Mouse (Mus musculus) neural tube, embryonic 12.5 days (tissue): ENCODE results near the gene Selenoi. TPM values are rescaled to one million over a fixed set of nuclear protein-coding genes. Genes with fewer than 3 reads are reported as not detected.

Experiments
- ATAC-seq: fragments of 200-750 bp; cut with Nextera tagmentation; 2 replicates; pipeline ENCODE4 v1.8.0; 2017; ENCODE audit warnings: low read depth, mild to moderate bottlenecking, moderate TSS enrichment, moderate library complexity; ENCODE audit not compliant: low FRiP score
- H3K27ac ChIP-seq: fragments of 300-500 bp; sonication (generic); 2 replicates; pipeline ENCODE4 v1.5.1; 2016
- H3K27me3 ChIP-seq: fragments of 300-500 bp; sonication (generic); replicated peaks from 2 replicates; pipeline ENCODE4 v1.6.1; 2016; ENCODE audit warnings: mild to moderate bottlenecking
- H3K36me3 ChIP-seq: fragments of 300-500 bp; sonication (generic); 2 replicates; pipeline ENCODE4 v1.6.1; 2016; ENCODE audit warnings: mild to moderate bottlenecking
- H3K4me1 ChIP-seq: fragments of 300-500 bp; sonication (generic); 2 replicates; pipeline ENCODE4 v1.6.1; 2016
- H3K4me2 ChIP-seq: fragments of 300-500 bp; sonication (generic); replicated peaks from 2 replicates; pipeline ENCODE4 v1.6.1; 2016; ENCODE audit warnings: mild to moderate bottlenecking
- H3K4me3 ChIP-seq: fragments of 300-500 bp; sonication (generic); 2 replicates; pipeline ENCODE4 v1.5.1; 2016
- H3K9ac ChIP-seq: fragments of 300-500 bp; sonication (generic); 2 replicates; pipeline ENCODE4 v1.6.1; 2016; ENCODE audit warnings: mild to moderate bottlenecking
- H3K9me3 ChIP-seq: fragments of 300-500 bp; sonication (generic); 2 replicates; pipeline ENCODE4 v1.6.1; 2016; ENCODE audit warnings: mild to moderate bottlenecking
- WGBS: fragments of 180-500 bp; shearing (Covaris S2); methylation state at CpG from one replicate; pipeline ENCODE4 v1.1.7; 2016; 5-methylcytosine and 5-hydroxymethylcytosine counted together
- polyA plus RNA-seq: library from polyadenylated mRNA; unstranded; fragments of >200 nt; fragmentation: Nextera tagmentation; extraction: Ambion mirVana; gene quantifications from 2 replicates; pipeline ENCODE4 v1.2.1, GENCODE M21; 2016

Selenoi gene
- polyA plus RNA-seq, 1 experiment from 2014 or later, result 23.2 TPM

- Histone ChIP-seq H3K4me2 (peak within 1 kb of the TSS; percentile 78), H3K27me3 (no peaks in the 10 kb centered on the region), H3K27ac (no peak within 1 kb of the TSS), H3K4me1 (0 out of 2 replicates have a peak, but pooled peaks cover 4% of the 10 kb centered on the region), H3K36me3 (no peaks in the 10 kb centered on the region), H3K9me3 (peaks cover 9% of the 10 kb centered on the region; the same call in 1 of the 2 replicates), H3K4me3 (peak within 1 kb of the TSS; percentile 45), H3K9ac (peak within 1 kb of the TSS; percentile 54)
- peak; percentile 88 for ATAC-seq
- 5% methylated on average over 26 of the region's 26 CpGs for WGBS
Observed at GRCm38 (mm10) chr5:30281291-30281732, 48.9 kb downstream of the Selenoi start, which contains the start of gene Drc1. Gene Drc1, plus strand, starts transcription at chr5:30281388.

GRCm38 (mm10) chr5:30285944-30286799 is 53.8 kb downstream of the Selenoi start:
- Histone ChIP-seq H3K27ac (no peak overlapping the region), H3K4me3 (no peak overlapping the region), H3K9ac (no peak overlapping the region), H3K9me3 (peaks cover 9% of the 10 kb centered on the region; the same call in 1 of the 2 replicates), H3K27me3 (no peaks in the 10 kb centered on the region), H3K36me3 (no peaks in the 10 kb centered on the region), H3K4me2 (no peak overlapping the region), H3K4me1 (0 out of 2 replicates have a peak, but pooled peaks cover 4% of the 10 kb centered on the region)
- 73% methylated on average over 10 of the region's 10 CpGs for WGBS
- no peak for ATAC-seq

- no peaks in the 10 kb centered on the region for H3K27me3 ChIP-seq
- no peak for ATAC-seq
- no peak overlapping the region for H3K4me3 ChIP-seq
- no peaks in the 10 kb centered on the region for H3K36me3 ChIP-seq
- no peak overlapping the region for H3K4me2 ChIP-seq
- H3K4me1 ChIP-seq, result no peaks in the 10 kb centered on the region
- no peak overlapping the region for H3K27ac ChIP-seq
- H3K9me3 ChIP-seq, result peaks cover 9% of the 10 kb centered on the region; the same call in 1 of the 2 replicates
- H3K9ac ChIP-seq, result no peak overlapping the region
- 77% methylated on average over 9 of the region's 9 CpGs for WGBS
Observed at GRCm38 (mm10) chr5:30287106-30287882, 54.9 kb downstream of the Selenoi start.

Other genes with a start within 250 kb of the Selenoi start
- not detected in 2 replicates for gene Il6, start 219.5 kb upstream of the Selenoi start, polyA plus RNA-seq
- gene Tyms, start 159.0 kb upstream of the Selenoi start, polyA plus RNA-seq, result 140 and 151 TPM in 2 replicates
- gene Garem2, start 127.4 kb upstream of the Selenoi start, polyA plus RNA-seq, result 28.2 and 31.0 TPM in 2 replicates
- 4.0 and 4.5 TPM in 2 replicates for gene 3110082J24Rik, start 126.5 kb upstream of the Selenoi start, polyA plus RNA-seq
- gene Hadha, start 77.4 kb upstream of the Selenoi start, polyA plus RNA-seq, result 94.9 and 106 TPM in 2 replicates
- gene Hadhb, start 77.3 kb upstream of the Selenoi start, polyA plus RNA-seq, result 86.5 and 95.7 TPM in 2 replicates
- not detected in 2 replicates for gene Adgrf3, start 26.9 kb upstream of the Selenoi start, polyA plus RNA-seq
- 1.2 and 1.4 TPM in 2 replicates for gene Drc1, start 48.8 kb downstream of the Selenoi start, polyA plus RNA-seq
- gene Otof, start 229.4 kb downstream of the Selenoi start, polyA plus RNA-seq, result 0.20 and 0.28 TPM in 2 replicates
- not detected in 2 replicates for gene 1700001C02Rik, start 233.5 kb downstream of the Selenoi start, polyA plus RNA-seq